Mouse (Mus musculus) neural tube, embryonic 14.5 days (tissue): ENCODE results near the gene Gpn2. TPM values are rescaled to one million over a fixed set of nuclear protein-coding genes. Genes with fewer than 3 reads are reported as not detected.

ENCODE experiments used
- ATAC-seq: fragments of 200-750 bp; cut with Nextera tagmentation; 2 replicates; pipeline ENCODE4 v1.8.0; 2017; ENCODE audit warnings: low read depth, mild to moderate bottlenecking, moderate TSS enrichment, moderate library complexity
- H3K27ac ChIP-seq: fragments of 300-500 bp; sonication (generic); 2 replicates; pipeline ENCODE4 v1.5.1; 2014; ENCODE audit warnings: low read depth, mild to moderate bottlenecking, control low read depth, low read length, moderate library complexity, mixed read lengths
- H3K27me3 ChIP-seq: fragments of 300-500 bp; sonication (generic); 2 replicates; pipeline ENCODE4 v1.6.1; 2014; ENCODE audit warnings: low read length; ENCODE audit not compliant: control insufficient read depth, insufficient read depth
- H3K36me3 ChIP-seq: fragments of 300-500 bp; sonication (generic); 2 replicates; pipeline ENCODE4 v1.6.1; 2014; ENCODE audit warnings: low read length, mixed read lengths; ENCODE audit not compliant: control insufficient read depth, insufficient read depth
- H3K4me1 ChIP-seq: fragments of 300-500 bp; sonication (generic); 2 replicates; pipeline ENCODE4 v1.6.1; 2014; ENCODE audit warnings: low read length; ENCODE audit not compliant: control insufficient read depth, insufficient read depth
- H3K4me2 ChIP-seq: fragments of 300-500 bp; sonication (generic); 2 replicates; pipeline ENCODE4 v1.6.1; 2014; ENCODE audit warnings: mild to moderate bottlenecking, low read depth, low read length, control low read depth
- H3K4me3 ChIP-seq: fragments of 300-500 bp; sonication (generic); 2 replicates; pipeline ENCODE4 v1.5.1; 2014; ENCODE audit warnings: low read depth, low read length, control low read depth, mixed read lengths
- H3K9ac ChIP-seq: fragments of 300-500 bp; sonication (generic); replicated peaks from 2 replicates; pipeline ENCODE4 v1.6.1; 2014; ENCODE audit warnings: low read depth, mild to moderate bottlenecking, control low read depth, low read length, mixed read lengths
- H3K9me3 ChIP-seq: fragments of 300-500 bp; sonication (generic); 2 replicates; pipeline ENCODE4 v1.6.1; 2016; ENCODE audit warnings: low read length; ENCODE audit not compliant: control insufficient read depth
- WGBS: fragments of 180-500 bp; shearing (Covaris S2); extraction: QIAGEN DNeasy Blood & Tissue Kit; methylation state at CpG from one replicate; pipeline ENCODE4 v1.1.7; 2014; 5-methylcytosine and 5-hydroxymethylcytosine counted together
- polyA plus RNA-seq: library from polyadenylated mRNA; unstranded; fragments of >200 nt; fragmentation: Nextera tagmentation; extraction: Ambion mirVana; gene quantifications from 2 replicates; pipeline ENCODE4 v1.2.1, GENCODE M21; 2014

Gene Gpn2
- polyA plus RNA-seq, 1 experiment from 2014 or later: 18.8 TPM

GRCm38 (mm10) chr4:133612416-133612815, 28.3 kb downstream of the Gpn2 start:
- 99% methylated on average over 7 of the region's 7 CpGs for WGBS
- Histone ChIP-seq H3K27ac (no peak overlapping the region), H3K4me2 (no peak overlapping the region), H3K4me3 (no peak overlapping the region), H3K36me3 (peaks cover 10% of the 10 kb centered on the region; the same call in 1 of the 2 replicates), H3K4me1 (no peaks in the 10 kb centered on the region), H3K9me3 (no peaks in the 10 kb centered on the region), H3K27me3 (no peaks in the 10 kb centered on the region), H3K9ac (no peak overlapping the region)
- ATAC-seq: no peak

GRCm38 (mm10) chr4:133613026-133613425, 28.9 kb downstream of the Gpn2 start:
- Histone ChIP-seq H3K27ac (no peak overlapping the region), H3K9ac (no peak overlapping the region), H3K36me3 (peaks cover 10% of the 10 kb centered on the region; the same call in 1 of the 2 replicates), H3K4me2 (no peak overlapping the region), H3K4me1 (no peaks in the 10 kb centered on the region), H3K9me3 (no peaks in the 10 kb centered on the region), H3K4me3 (no peak overlapping the region), H3K27me3 (no peaks in the 10 kb centered on the region)
- no peak for ATAC-seq
- 92% methylated on average over 8 of the region's 8 CpGs for WGBS

GRCm38 (mm10) chr4:133613867-133614266, 29.7 kb downstream of the Gpn2 start:
- no peak overlapping the region for H3K4me3 ChIP-seq
- ATAC-seq: no peak
- no peaks in the 10 kb centered on the region for H3K27me3 ChIP-seq
- no peak overlapping the region for H3K9ac ChIP-seq
- H3K36me3 ChIP-seq: peaks cover 10% of the 10 kb centered on the region; the same call in 1 of the 2 replicates
- no peaks in the 10 kb centered on the region for H3K9me3 ChIP-seq
- no peak overlapping the region for H3K27ac ChIP-seq
- no peak overlapping the region for H3K4me2 ChIP-seq
- H3K4me1 ChIP-seq: no peaks in the 10 kb centered on the region
- 86% methylated on average over 4 of the region's 4 CpGs for WGBS

GRCm38 (mm10) chr4:133614274-133614761, 30.2 kb downstream of the Gpn2 start:
- Histone ChIP-seq H3K4me1 (no peaks in the 10 kb centered on the region), H3K9me3 (no peaks in the 10 kb centered on the region), H3K4me3 (no peak overlapping the region), H3K27me3 (no peaks in the 10 kb centered on the region), H3K9ac (no peak overlapping the region), H3K27ac (no peak overlapping the region), H3K4me2 (no peak overlapping the region), H3K36me3 (peaks cover 10% of the 10 kb centered on the region; the same call in 1 of the 2 replicates)
- ATAC-seq: peak; percentile 44; the same call in 1 of the 2 replicates
- WGBS: 89% methylated on average over 8 of the region's 8 CpGs

GRCm38 (mm10) chr4:133615416-133615815, 31.3 kb downstream of the Gpn2 start:
- 83% methylated on average over 10 of the region's 10 CpGs for WGBS
- no peak overlapping the region for H3K9ac ChIP-seq
- no peak overlapping the region for H3K4me2 ChIP-seq
- no peaks in the 10 kb centered on the region for H3K27me3 ChIP-seq
- no peak for ATAC-seq
- peaks cover 10% of the 10 kb centered on the region; the same call in 1 of the 2 replicates for H3K36me3 ChIP-seq
- no peaks in the 10 kb centered on the region for H3K4me1 ChIP-seq
- no peaks in the 10 kb centered on the region for H3K9me3 ChIP-seq
- no peak overlapping the region for H3K4me3 ChIP-seq
- H3K27ac ChIP-seq: no peak overlapping the region

GRCm38 (mm10) chr4:133617936-133618335, 33.8 kb downstream of the Gpn2 start:
- peaks cover 6% of the 10 kb centered on the region for H3K36me3 ChIP-seq
- 91% methylated on average over 11 of the region's 11 CpGs for whole genome bisulfite sequencing
- ATAC-seq: no peak

GRCm38 (mm10) chr4:133619473-133620136, 35.4 kb downstream of the Gpn2 start:
- Histone ChIP-seq H3K4me1 (no peaks in the 10 kb centered on the region), H3K36me3 (peaks cover 9% of the 10 kb centered on the region), H3K4me2 (no peak overlapping the region), H3K9ac (no peak overlapping the region), H3K27ac (no peak overlapping the region), H3K4me3 (no peak overlapping the region), H3K27me3 (no peaks in the 10 kb centered on the region), H3K9me3 (no peaks in the 10 kb centered on the region)
- 75% methylated on average over 4 of the region's 4 CpGs for WGBS
- ATAC-seq: no peak

More at GRCm38 (mm10) chr4:133617936-133618335, 33.8 kb downstream of the Gpn2 start:
- Histone ChIP-seq H3K27ac (no peak overlapping the region), H3K9me3 (no peaks in the 10 kb centered on the region), H3K27me3 (no peaks in the 10 kb centered on the region), H3K4me2 (no peak overlapping the region), H3K4me1 (no peaks in the 10 kb centered on the region), H3K4me3 (no peak overlapping the region), H3K9ac (no peak overlapping the region)

- H3K4me2 ChIP-seq: no peak overlapping the region
- WGBS: 82% methylated on average over 8 of the region's 8 CpGs
- peaks cover 11% of the 10 kb centered on the region for H3K36me3 ChIP-seq
These were observed 36.5 kb downstream of the Gpn2 start for GRCm38 (mm10) chr4:133620668-133621067.

GRCm38 (mm10) chr4:133622161-133622695, 38.1 kb downstream of the Gpn2 start:
- H3K4me1 ChIP-seq: no peaks in the 10 kb centered on the region
- H3K27me3 ChIP-seq: no peaks in the 10 kb centered on the region
- H3K36me3 ChIP-seq: peaks cover 18% of the 10 kb centered on the region

More at GRCm38 (mm10) chr4:133620668-133621067, 36.5 kb downstream of the Gpn2 start:
- no peak for ATAC-seq
- Histone ChIP-seq H3K9ac (no peak overlapping the region), H3K27ac (no peak overlapping the region), H3K9me3 (no peaks in the 10 kb centered on the region), H3K27me3 (no peaks in the 10 kb centered on the region), H3K4me1 (no peaks in the 10 kb centered on the region), H3K4me3 (no peak overlapping the region)

More at GRCm38 (mm10) chr4:133622161-133622695, 38.1 kb downstream of the Gpn2 start:
- H3K4me3 ChIP-seq: no peak overlapping the region
- H3K9me3 ChIP-seq: no peaks in the 10 kb centered on the region
- H3K27ac ChIP-seq: no peak overlapping the region
- no peak overlapping the region for H3K9ac ChIP-seq
- no peak overlapping the region for H3K4me2 ChIP-seq
- WGBS: 74% methylated on average over 11 of the region's 11 CpGs
- ATAC-seq: no peak
